Mouse (Mus musculus): ENCODE data around the gene Fanci.

DNA sequence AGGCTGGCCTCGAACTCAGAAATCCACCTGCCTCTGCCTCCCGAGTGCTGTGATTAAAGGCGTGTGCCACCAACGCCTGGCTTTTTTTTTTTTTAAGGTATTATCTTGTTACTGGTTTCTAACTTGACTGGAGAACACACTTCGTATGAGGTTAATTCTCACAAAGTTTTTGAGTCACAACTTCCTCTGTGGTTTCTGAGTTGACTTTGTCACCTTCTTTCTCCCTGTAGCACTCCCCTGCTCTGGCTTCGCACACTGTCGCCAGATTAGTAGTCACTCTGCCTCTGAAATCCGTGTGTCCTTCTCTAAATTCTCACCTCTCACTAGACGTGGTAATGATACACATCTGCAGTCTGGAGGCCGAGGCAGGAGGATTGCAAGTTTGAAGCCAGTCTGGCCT is 31.1 kb downstream of the Fanci start:
- no peak for TF ChIP-seq POLR2A (IDR thresholded peaks at IDR 0.05; ENCODE audit: borderline replicate concordance, insufficient read depth, low read length)
- no peak for TF ChIP-seq CTCF (IDR thresholded peaks at IDR 0.05; ENCODE audit: borderline replicate concordance, insufficient read depth, low read depth, low read length)

All from cerebellum, adult 2 months (tissue).